Mouse (Mus musculus) MEL (cell line): ENCODE measurements around the gene Fyn. TPM values are rescaled to one million over a fixed set of nuclear protein-coding genes. Genes with fewer than 3 reads are reported as not detected.

ENCODE experiments used
- DNase-seq: peaks from one replicate; pipeline ENCODE4 v3.0.0; 2011; ENCODE audit warnings: low read depth, low spot score
- H3K27ac ChIP-seq: 2 replicates; pipeline ENCODE4 v1.5.1; 2012; ENCODE audit warnings: low read depth, mild to moderate bottlenecking, control low read depth, low read length, moderate library complexity; ENCODE audit not compliant: control insufficient read depth
- H3K27me3 ChIP-seq, 2 experiments: fragments of 150-350 bp in 1 of 2; sonication (generic) in 1 of 2; 2 replicates each; pipeline ENCODE4 v1.6.1; 2012; ENCODE audit warnings: low read length in 2 of 2, mild to moderate bottlenecking in 2 of 2, improper control_type of control experiment in 1 of 2, moderate library complexity in 1 of 2; ENCODE audit not compliant: insufficient read depth in 2 of 2, control insufficient read depth in 1 of 2
- H3K36me3 ChIP-seq, 2 experiments: 2 replicates each; pipeline ENCODE4 v1.6.1; 2012 to 2014; ENCODE audit warnings: low read length in 2 of 2, improper control_type of control experiment in 1 of 2, inconsistent platforms in 1 of 2, mild to moderate bottlenecking in 1 of 2; ENCODE audit not compliant: insufficient read depth in 2 of 2, control insufficient read depth in 1 of 2
- H3K4me1 ChIP-seq, 2 experiments: fragments of 150-350 bp in 1 of 2; sonication (generic) in 1 of 2; 2 replicates each; pipeline ENCODE4 v1.6.1; 2012; ENCODE audit warnings: low read length in 2 of 2, improper control_type of control experiment in 1 of 2, mild to moderate bottlenecking in 1 of 2; ENCODE audit not compliant: insufficient read depth in 2 of 2, control insufficient read depth in 1 of 2
- H3K4me3 ChIP-seq, 2 experiments: fragments of 150-350 bp in 1 of 2; sonication (generic) in 1 of 2; 2 replicates each; pipeline ENCODE4 v1.5.1; 2012; ENCODE audit warnings: low read depth in 2 of 2, low read length in 2 of 2, mild to moderate bottlenecking in 2 of 2, moderate library complexity in 2 of 2, control low read depth in 1 of 2, improper control_type of control experiment in 1 of 2; ENCODE audit not compliant: control insufficient read depth in 1 of 2, insufficient read depth in 1 of 2
- H3K79me2 ChIP-seq: 2 replicates; pipeline ENCODE4 v1.6.1; 2012; ENCODE audit warnings: mild to moderate bottlenecking, low read length, moderate library complexity; ENCODE audit not compliant: control insufficient read depth, poor library complexity, insufficient read depth
- H3K9ac ChIP-seq: 2 replicates; pipeline ENCODE4 v1.6.1; 2012; ENCODE audit warnings: low read depth, mild to moderate bottlenecking, control low read depth, low read length, moderate library complexity; ENCODE audit not compliant: control insufficient read depth, poor library complexity, severe bottlenecking
- H3K9me3 ChIP-seq: fragments of 150-350 bp; sonication (generic); replicated peaks from 2 replicates; pipeline ENCODE4 v1.6.1; 2012; ENCODE audit warnings: mild to moderate bottlenecking, low read length, improper control_type of control experiment, moderate library complexity; ENCODE audit not compliant: insufficient read depth
- CTCF ChIP-seq, 3 experiments: IDR thresholded peaks in 2 of 3; conservative IDR thresholded peaks in 1 of 3; 2 replicates each; pipeline ENCODE4 v1.5.1; 2011 to 2012; ENCODE audit warnings: low read length in 3 of 3, low read depth in 2 of 3, mild to moderate bottlenecking in 2 of 3, improper control_type of control experiment in 1 of 3, inconsistent platforms in 1 of 3, mixed read lengths in 1 of 3, moderate library complexity in 1 of 3; ENCODE audit not compliant: control insufficient read depth in 1 of 3, insufficient read depth in 1 of 3, poor library complexity in 1 of 3, severe bottlenecking in 1 of 3
- E2F4 ChIP-seq: IDR thresholded peaks from 2 replicates; pipeline ENCODE4 v1.6.1; 2011; ENCODE audit warnings: low read depth, low read length, improper control_type of control experiment, borderline replicate concordance
- ELF1 ChIP-seq: IDR thresholded peaks from 2 replicates; pipeline ENCODE4 v1.6.1; 2014; ENCODE audit warnings: low read depth, mild to moderate bottlenecking, inconsistent platforms, low read length, improper control_type of control experiment, moderate library complexity
- HCFC1 ChIP-seq: IDR thresholded peaks from 2 replicates; pipeline ENCODE4 v1.6.1; 2012; ENCODE audit warnings: low read depth, mild to moderate bottlenecking, inconsistent platforms, low read length, improper control_type of control experiment, moderate library complexity
- JUND ChIP-seq: IDR thresholded peaks from 2 replicates; pipeline ENCODE4 v1.6.1; 2011; ENCODE audit warnings: low read depth, mild to moderate bottlenecking, improper control_type of control experiment, low read length
- KAT2A ChIP-seq: conservative IDR thresholded peaks from 2 replicates; pipeline ENCODE4 v1.6.1; 2012; ENCODE audit warnings: low read depth, low read length, improper control_type of control experiment, inconsistent platforms
- MAX ChIP-seq: IDR thresholded peaks from 2 replicates; pipeline ENCODE4 v1.6.1; 2011; ENCODE audit warnings: low read length, improper control_type of control experiment
- MAZ ChIP-seq: IDR thresholded peaks from 2 replicates; pipeline ENCODE4 v1.6.1; 2012; ENCODE audit warnings: low read depth, mild to moderate bottlenecking, inconsistent platforms, low read length, improper control_type of control experiment
- MEF2A ChIP-seq: IDR thresholded peaks from 2 replicates; pipeline ENCODE4 v1.6.1; 2014; ENCODE audit warnings: low read depth, mild to moderate bottlenecking, inconsistent platforms, low read length, improper control_type of control experiment; ENCODE audit not compliant: poor library complexity, insufficient replicate concordance, severe bottlenecking; ENCODE audit errors: extremely low read depth
- MXI1 ChIP-seq: IDR thresholded peaks from 2 replicates; pipeline ENCODE4 v1.6.1; 2011; ENCODE audit warnings: mild to moderate bottlenecking, low read depth, low read length, improper control_type of control experiment
- MYC ChIP-seq: IDR thresholded peaks from 2 replicates; pipeline ENCODE4 v1.6.1; 2011; ENCODE audit warnings: low read depth, mild to moderate bottlenecking, low read length, improper control_type of control experiment, moderate library complexity
- NRF1 ChIP-seq: IDR thresholded peaks from 2 replicates; pipeline ENCODE4 v1.6.1; 2014; ENCODE audit warnings: low read depth, mild to moderate bottlenecking, inconsistent platforms, low read length, improper control_type of control experiment, moderate library complexity; ENCODE audit not compliant: poor library complexity, insufficient read depth, severe bottlenecking
- POLR2A ChIP-seq, 2 experiments: IDR thresholded peaks; 2 replicates each; pipeline ENCODE4 v1.6.1; 2011 to 2012; ENCODE audit warnings: low read length in 2 of 2, mild to moderate bottlenecking in 2 of 2, control low read depth in 1 of 2, improper control_type of control experiment in 1 of 2, low read depth in 1 of 2, moderate library complexity in 1 of 2; ENCODE audit not compliant: control insufficient read depth in 1 of 2, insufficient read depth in 1 of 2, poor library complexity in 1 of 2
- RCOR1 ChIP-seq: IDR thresholded peaks from 2 replicates; pipeline ENCODE4 v1.6.1; 2012; ENCODE audit warnings: low read depth, mild to moderate bottlenecking, inconsistent platforms, low read length, improper control_type of control experiment
- TAL1 ChIP-seq: IDR thresholded peaks from 2 replicates; pipeline ENCODE4 v1.6.1; 2012; ENCODE audit warnings: mild to moderate bottlenecking, inconsistent platforms, low read length, moderate library complexity, mixed read lengths
- TBP ChIP-seq: IDR thresholded peaks from 2 replicates; pipeline ENCODE4 v1.8.0; 2011; ENCODE audit warnings: low read depth, low read length, improper control_type of control experiment
- TCF12 ChIP-seq: IDR thresholded peaks from 2 replicates; pipeline ENCODE4 v1.6.1; 2014; ENCODE audit warnings: low read depth, mild to moderate bottlenecking, inconsistent platforms, low read length, improper control_type of control experiment, moderate library complexity
- UBTF ChIP-seq: IDR thresholded peaks from 2 replicates; pipeline ENCODE4 v1.6.1; 2012; ENCODE audit warnings: low read depth, mild to moderate bottlenecking, inconsistent platforms, low read length, improper control_type of control experiment, moderate library complexity, borderline replicate concordance; ENCODE audit not compliant: insufficient read depth
- USF2 ChIP-seq, 2 experiments: IDR thresholded peaks; 2 replicates each; pipeline ENCODE4 v1.6.1; 2011 to 2012; ENCODE audit warnings: improper control_type of control experiment in 2 of 2, low read length in 2 of 2, borderline replicate concordance in 1 of 2, inconsistent platforms in 1 of 2, low read depth in 1 of 2, mild to moderate bottlenecking in 1 of 2; ENCODE audit not compliant: insufficient read depth in 1 of 2
- ZC3H11A ChIP-seq: IDR thresholded peaks from 2 replicates; pipeline ENCODE4 v1.6.1; 2012; ENCODE audit warnings: low read depth, mild to moderate bottlenecking, inconsistent platforms, low read length, improper control_type of control experiment
- ZKSCAN1 ChIP-seq: IDR thresholded peaks from 2 replicates; pipeline ENCODE4 v1.6.1; 2012; ENCODE audit warnings: low read depth, mild to moderate bottlenecking, inconsistent platforms, low read length, improper control_type of control experiment, moderate library complexity
- polyA plus RNA-seq, 2 experiments: library from polyadenylated mRNA; stranded (reverse) in 1 of 2; unstranded in 1 of 2; fragments of >175 nt in 1 of 2; fragments of >200 nt in 1 of 2; gene quantifications; 2 replicates each; pipeline versions ENCODE4 v1.2.1 to v1.2.4; 2012; ENCODE audit warnings: low replicate concordance in 2 of 2, low read depth in 1 of 2; ENCODE audit not compliant: insufficient read length in 2 of 2, insufficient read depth in 1 of 2, missing spikeins in 1 of 2
- total RNA-seq: library from RNA; depleted of rRNA; stranded (reverse); fragments of 300-350 nt; gene quantifications from 2 replicates; pipeline ENCODE4 v1.2.3, GENCODE M21; 2012

Fyn gene
- total and polyA plus RNA-seq, 3 experiments: 0.03 TPM; not detected in 2

GRCm38 (mm10) chr10:39490349-39491121, 121.9 kb downstream of the Fyn start:
- no peaks in the 10 kb centered on the region for H3K9me3 ChIP-seq
- H3K4me3 ChIP-seq: no peak overlapping the region
- H3K9ac ChIP-seq: no peak overlapping the region
- no peaks in the 10 kb centered on the region for H3K36me3 ChIP-seq
- H3K27ac ChIP-seq: no peak overlapping the region
- no peak for DNase-seq
- TF ChIP-seq TBP: no peak
- no peak for TF ChIP-seq KAT2A
- TF ChIP-seq MYC: no peak
- TF ChIP-seq ELF1: no peak
- no peak for TF ChIP-seq ZKSCAN1
- no peak for TF ChIP-seq UBTF
- TF ChIP-seq ZC3H11A: no peak
- no peak for TF ChIP-seq HCFC1
- TF ChIP-seq NRF1: no peak
- no peak for TF ChIP-seq RCOR1
- no peak for TF ChIP-seq MAZ
- H3K79me2 ChIP-seq: no peaks in the 10 kb centered on the region
- H3K4me1 ChIP-seq: no peaks in the 10 kb centered on the region
- H3K27me3 ChIP-seq: no peaks in the 10 kb centered on the region

GRCm38 (mm10) chr10:39492146-39492545, 123.5 kb downstream of the Fyn start:
- Histone ChIP-seq H3K9ac (no peak overlapping the region), H3K79me2 (no peaks in the 10 kb centered on the region), H3K36me3 (no peaks in the 10 kb centered on the region), H3K9me3 (no peaks in the 10 kb centered on the region), H3K4me1 (no peaks in the 10 kb centered on the region), H3K27me3 (no peaks in the 10 kb centered on the region), H3K27ac (no peak overlapping the region), H3K4me3 (no peak overlapping the region)
- DNase-seq: no peak
- TF ChIP-seq TCF12 (no peak), E2F4 (no peak), NRF1 (no peak)

- no peaks in the 10 kb centered on the region for H3K36me3 ChIP-seq
- H3K9ac ChIP-seq: no peak overlapping the region
- H3K4me1 ChIP-seq: no peaks in the 10 kb centered on the region
- DNase-seq: no peak
- H3K79me2 ChIP-seq: no peaks in the 10 kb centered on the region
- TF ChIP-seq JUND (no peak), MAX (no peak), TAL1 (no peak), CTCF (IDR thresholded peaks at IDR 0.05 in 2 of 3, conservative IDR thresholded peaks at IDR 0.05 in 1 of 3; ENCODE audit: control insufficient read depth in 1 of 3, insufficient read depth in 1 of 3, low read depth in 2 of 3, low read length in 3 of 3, poor library complexity in 1 of 3, severe bottlenecking in 1 of 3) (no peak), USF2 (IDR thresholded peaks at IDR 0.05; ENCODE audit: borderline replicate concordance in 1 of 2, insufficient read depth in 1 of 2, low read depth in 1 of 2, low read length in 2 of 2) (no peak), MAZ (no peak), MEF2A (no peak), MYC (no peak), HCFC1 (no peak), MXI1 (no peak), NRF1 (no peak), POLR2A (IDR thresholded peaks at IDR 0.05; ENCODE audit: control insufficient read depth in 1 of 2, insufficient read depth in 1 of 2, low read depth in 1 of 2, low read length in 2 of 2, poor library complexity in 1 of 2) (no peak)
- H3K27me3 ChIP-seq: no peaks in the 10 kb centered on the region
- no peak overlapping the region for H3K4me3 ChIP-seq
- H3K27ac ChIP-seq: no peak overlapping the region
- no peaks in the 10 kb centered on the region for H3K9me3 ChIP-seq
Observed at GRCm38 (mm10) chr10:39493007-39493406, 124.4 kb downstream of the Fyn start.
